Mouse (Mus musculus): Measurements from ENCODE around the gene Fbrsl1.

DNA sequence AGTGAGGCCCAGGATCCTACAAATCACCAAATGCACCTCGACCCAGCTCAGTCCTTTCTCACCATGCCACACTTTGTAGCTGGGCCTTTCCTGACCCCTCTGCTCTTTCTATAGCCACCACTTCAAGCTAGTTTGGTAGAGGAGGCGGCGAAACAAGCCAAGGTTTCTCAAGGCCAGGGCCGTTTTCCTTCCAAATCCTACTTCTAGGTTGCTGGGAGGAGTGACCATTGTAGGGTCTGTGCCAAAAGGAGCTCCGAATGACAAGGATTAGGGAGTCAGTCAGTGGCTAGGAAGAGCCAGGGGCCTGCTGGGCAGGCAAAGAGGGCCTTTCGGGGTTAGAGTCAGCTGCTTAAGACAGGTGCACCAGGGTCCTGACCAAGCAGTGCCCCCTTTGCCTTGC, 63.8 kb downstream of the Fbrsl1 start:
- no peak for TF ChIP-seq GATA1 (IDR thresholded peaks at IDR 0.05; ENCODE audit: low read length)
- no peak for TF ChIP-seq TAL1 (IDR thresholded peaks at IDR 0.05; ENCODE audit: low read length)
